ENCODE assay signal across 8 mouse cellular contexts in the genomic region with DNA sequence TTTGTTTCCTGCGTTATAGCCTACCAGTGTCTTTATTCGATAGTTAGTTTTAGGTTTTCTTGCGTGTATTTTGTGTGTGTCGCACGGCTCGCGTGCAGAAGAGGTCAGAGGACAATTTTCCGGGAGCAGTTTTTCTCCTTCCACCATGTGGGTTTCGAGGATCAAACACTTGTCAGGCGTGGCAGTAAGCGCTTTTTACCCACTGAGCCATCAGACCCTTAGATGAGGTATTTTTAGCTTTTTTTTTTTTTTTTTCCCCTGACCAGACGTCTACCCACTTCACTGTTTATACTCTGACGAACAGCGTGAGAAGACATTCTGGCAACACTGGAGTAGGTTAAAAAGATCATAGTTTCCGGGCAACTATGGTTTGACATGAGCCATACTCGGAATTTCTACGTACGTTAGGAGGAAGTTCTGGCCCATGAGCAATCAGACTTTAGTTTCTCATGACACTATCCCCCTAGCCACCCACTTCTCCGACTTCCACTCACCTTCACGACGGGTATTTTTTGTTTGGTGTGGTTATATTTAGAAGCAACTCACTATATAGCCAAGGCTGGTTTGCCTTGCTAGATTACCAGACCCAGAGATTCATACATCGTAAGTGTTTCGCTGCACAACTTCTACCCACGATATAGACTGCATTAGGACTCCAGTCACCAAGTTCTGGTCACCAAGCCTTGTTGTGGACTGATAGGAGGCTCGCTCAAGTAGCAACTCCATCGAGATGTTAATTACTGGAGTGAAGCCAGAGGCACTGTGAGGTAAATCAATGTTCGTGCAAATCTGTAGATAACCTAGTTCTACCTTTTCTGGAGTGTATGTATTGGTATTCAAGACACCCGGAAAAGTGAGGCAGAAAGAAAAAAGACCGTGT. TPM values are rescaled to one million over a fixed set of nuclear protein-coding genes. Genes with fewer than 3 reads are reported as not detected.
DNase-seq lines count a peak whose midpoint lies in the region; ATAC-seq and TF ChIP-seq lines count a peak whose summit lies in the region.

No protein-coding gene starts in this region.

- peak overlapping the region; percentile 75 for H3K4me3 ChIP-seq in liver, adult 2 months (ENCODE audit: insufficient read depth, low read depth, low read length)
- peak overlapping the region; percentile 85 for H3K4me3 ChIP-seq in brown adipose tissue, adult 24 weeks (ENCODE audit: insufficient read depth, low read depth, low read length)
- peak overlapping the region; percentile 98 for H3K4me3 ChIP-seq in hindbrain, embryonic 10.5 days
- H3K4me3 ChIP-seq in macrophage (ENCODE audit: inconsistent target): peak overlapping the region; percentile 45
- H3K4me3 ChIP-seq in stomach, postnatal 0 days (ENCODE audit: low read depth, low read length): peak overlapping the region; percentile 92

- 11% methylated on average over 29 of the region's 29 CpGs for WGBS in liver, adult 2 months
- WGBS in hindbrain, embryonic 10.5 days: 34% methylated on average over 29 of the region's 29 CpGs
- 19% methylated on average over 29 of the region's 29 CpGs for WGBS in macrophage (ENCODE audit: missing documents)
- 18% methylated on average over 29 of the region's 29 CpGs for WGBS in stomach, postnatal 0 days

- no peak for TF ChIP-seq EP300 in stomach, postnatal 0 days (optimal IDR thresholded peaks at IDR 0.05)

- peak overlapping the region; percentile 97 for H3K27ac ChIP-seq in liver, adult 2 months (replicated peaks; ENCODE audit: insufficient read depth, low read depth, low read length)
- peak overlapping the region; percentile 94 for H3K27ac ChIP-seq in brown adipose tissue, adult 24 weeks (replicated peaks; ENCODE audit: low read depth, low read length)
- H3K27ac ChIP-seq in hindbrain, embryonic 10.5 days: peak overlapping the region; percentile 91
- H3K27ac ChIP-seq in macrophage: peak overlapping the region; percentile 83
- H3K27ac ChIP-seq in stomach, postnatal 0 days (replicated peaks): peak overlapping the region; percentile 99

- peak; percentile 2; the same call in 1 of the 2 replicates for ATAC-seq in stomach, postnatal 0 days (ENCODE audit: low FRiP score, low TSS enrichment)

- H3K9me3 ChIP-seq in hindbrain, embryonic 10.5 days: no peaks in the 10 kb centered on the region
- no peaks in the 10 kb centered on the region for H3K9me3 ChIP-seq in stomach, postnatal 0 days (ENCODE audit: control insufficient read depth, low read length)

- peak; percentile 36 for DNase-seq in liver, adult 2 months (ENCODE audit: extremely low read depth, low read depth, low spot score)
- DNase-seq in liver: no peak
- no peak for DNase-seq in hindbrain, embryonic 10.5 days (ENCODE audit: low spot score)
- peak; percentile 15 for DNase-seq in stomach, postnatal 0 days (ENCODE audit: low spot score)
- no peak for DNase-seq in layer of hippocampus, adult 8-10 months (ENCODE audit: low spot score in 2 of 2)
- DNase-seq in right cerebral cortex, postnatal 4 days: no peak

- H3K27me3 ChIP-seq in liver, adult 2 months (ENCODE audit: control insufficient read depth, insufficient read depth, low read length): no peaks in the 10 kb centered on the region
- no peaks in the 10 kb centered on the region for H3K27me3 ChIP-seq in hindbrain, embryonic 10.5 days (ENCODE audit: insufficient read depth, poor library complexity, severe bottlenecking)
- no peaks in the 10 kb centered on the region for H3K27me3 ChIP-seq in stomach, postnatal 0 days (ENCODE audit: control insufficient read depth, insufficient read depth, low read length)

- H3K4me1 ChIP-seq in liver, adult 2 months (ENCODE audit: control insufficient read depth, insufficient read depth, low read length): peaks cover 16% of the 10 kb centered on the region
- peaks cover 3% of the 10 kb centered on the region; the same call in 1 of the 2 replicates for H3K4me1 ChIP-seq in brown adipose tissue, adult 24 weeks (ENCODE audit: control insufficient read depth, insufficient read depth, insufficient read length, low read length)
- H3K4me1 ChIP-seq in hindbrain, embryonic 10.5 days (replicated peaks): peaks cover 21% of the 10 kb centered on the region
- 0 out of 2 replicates have a peak, but pooled peaks cover 2% of the 10 kb centered on the region for H3K4me1 ChIP-seq in stomach, postnatal 0 days (replicated peaks; ENCODE audit: control insufficient read depth, insufficient read depth)

- no peak for TF ChIP-seq CTCF in liver, adult 2 months (IDR thresholded peaks at IDR 0.05; ENCODE audit: low read depth, low read length)
- no peak for TF ChIP-seq CTCF in stomach, postnatal 0 days (IDR thresholded peaks at IDR 0.05; ENCODE audit: low read depth)

- no peaks in the 10 kb centered on the region; the same call in 1 of the 2 replicates for H3K36me3 ChIP-seq in liver, adult 2 months (ENCODE audit: control insufficient read depth, insufficient read depth, low read length)
- H3K36me3 ChIP-seq in hindbrain, embryonic 10.5 days: peaks cover 5% of the 10 kb centered on the region
- H3K36me3 ChIP-seq in macrophage (ENCODE audit: inconsistent target): no peaks in the 10 kb centered on the region
- no peaks in the 10 kb centered on the region for H3K36me3 ChIP-seq in stomach, postnatal 0 days (ENCODE audit: control insufficient read depth, insufficient read depth, low read length)

- no peak for TF ChIP-seq POLR2A in liver, adult 2 months (IDR thresholded peaks at IDR 0.05; ENCODE audit: extremely low read depth, insufficient read depth, low read length)

- peaks cover 16% of the 10 kb centered on the region; the same call in 1 of the 2 replicates for H3K79me2 ChIP-seq in liver, adult 2 months (ENCODE audit: control insufficient read depth, insufficient read depth, low read length)
- peaks cover 38% of the 10 kb centered on the region for H3K79me2 ChIP-seq in macrophage (ENCODE audit: inconsistent target)

- peak overlapping the region; percentile 69 for H3K9ac ChIP-seq in liver, adult 2 months (ENCODE audit: low read depth, low read length)
- peak overlapping the region; percentile 96 for H3K9ac ChIP-seq in stomach, postnatal 0 days (ENCODE audit: low read length)

- H3K4me2 ChIP-seq in stomach, postnatal 0 days (replicated peaks; ENCODE audit: low read depth): peak overlapping the region; percentile 73

RNA-seq across cellular contexts. Expression of gene Arih2, which starts 0.6 kb away (rescaled TPM):
- total RNA-seq in liver, adult 2 months (2014; rRNA removed): 34.0 and 37.1 TPM in 2 replicates
- polyA plus RNA-seq in liver, adult 2 months (2012; rRNA removed): 25.5 and 26.8 TPM in 2 replicates
- 22.4 and 29.8 TPM in 2 replicates for polyA plus RNA-seq in brown adipose tissue, adult 24 weeks (2012; ENCODE audit: insufficient read depth, insufficient read length, missing spikeins)
- polyA plus RNA-seq in hindbrain, embryonic 10.5 days (2016; fragmentation: Nextera tagmentation; extraction: Ambion mirVana): 56.4 and 58.8 TPM in 2 replicates
- 1,000 to 10,000 TPM in 2 of 26 experiments, 100 to 1,000 TPM in 24; 107 to 1,223 (median 257) TPM for total RNA-seq in macrophage (2018; cell fraction: chromatin; rRNA removed)
- 10 to 100 TPM; 25.5 to 77.6 (median 36.9) TPM for total RNA-seq in macrophage (2018; cell fraction: cytosol; rRNA removed)
- 100 to 1,000 TPM in 22 of 26 experiments, 10 to 100 TPM in 4; 64.4 to 740 (median 143) TPM for total RNA-seq in macrophage (2018; cell fraction: nucleus; rRNA removed)
- 22.7 to 40.8 TPM (median 29.9 TPM) in 3 replicates for polyA plus RNA-seq in macrophage (2018)
- polyA plus RNA-seq in stomach, postnatal 0 days (2015; fragmentation: Nextera tagmentation; extraction: Ambion mirVana): 25.1 and 27.2 TPM in 2 replicates
- total RNA-seq in layer of hippocampus, adult 8-10 months (2022): 10 to 100 TPM; 49.4 to 60.4 (median 54.9) TPM

RNA-seq across cellular contexts. Expression of gene Slc25a20, which starts 12.1 kb away (rescaled TPM):
- total RNA-seq in liver, adult 2 months (2014; rRNA removed): 96.4 and 118 TPM in 2 replicates
- 52.5 and 70.6 TPM in 2 replicates for polyA plus RNA-seq in liver, adult 2 months (2012; rRNA removed)
- polyA plus RNA-seq in brown adipose tissue, adult 24 weeks (2012; ENCODE audit: insufficient read depth, insufficient read length, missing spikeins): 545 and 591 TPM in 2 replicates
- polyA plus RNA-seq in hindbrain, embryonic 10.5 days (2016; fragmentation: Nextera tagmentation; extraction: Ambion mirVana): 30.0 and 33.8 TPM in 2 replicates
- total RNA-seq in macrophage (2018; cell fraction: chromatin; rRNA removed): 10 to 100 TPM in 22 of 26 experiments, 1 to 10 TPM in 4; 6.8 to 69.1 (median 21.1) TPM
- 10 to 100 TPM; 22.2 to 34.1 (median 28.6) TPM for total RNA-seq in macrophage (2018; cell fraction: cytosol; rRNA removed)
- total RNA-seq in macrophage (2018; cell fraction: nucleus; rRNA removed): 10 to 100 TPM in 22 of 26 experiments, 1 to 10 TPM in 4; 6.6 to 35.0 (median 16.2) TPM
- polyA plus RNA-seq in macrophage (2018): 28.0 to 35.2 TPM (median 33.4 TPM) in 3 replicates
- polyA plus RNA-seq in stomach, postnatal 0 days (2015; fragmentation: Nextera tagmentation; extraction: Ambion mirVana): 71.5 and 75.1 TPM in 2 replicates
- 10 to 100 TPM; 14.3 to 17.4 (median 16.6) TPM for total RNA-seq in layer of hippocampus, adult 8-10 months (2022)

RNA-seq across cellular contexts. Expression of gene Prkar2a, which starts 39.3 kb away (rescaled TPM):
- total RNA-seq in liver, adult 2 months (2014; rRNA removed): 20.0 and 26.2 TPM in 2 replicates
- polyA plus RNA-seq in liver, adult 2 months (2012; rRNA removed): 23.4 and 28.8 TPM in 2 replicates
- polyA plus RNA-seq in brown adipose tissue, adult 24 weeks (2012; ENCODE audit: insufficient read depth, insufficient read length, missing spikeins): 12.4 and 20.8 TPM in 2 replicates
- polyA plus RNA-seq in hindbrain, embryonic 10.5 days (2016; fragmentation: Nextera tagmentation; extraction: Ambion mirVana): 34.2 and 35.0 TPM in 2 replicates
- total RNA-seq in macrophage (2018; cell fraction: chromatin; rRNA removed): 10 to 100 TPM in 17 of 26 experiments, 1 to 10 TPM in 9; 2.5 to 42.4 (median 15.0) TPM
- 10 to 100 TPM; 20.5 to 51.6 (median 36.4) TPM for total RNA-seq in macrophage (2018; cell fraction: cytosol; rRNA removed)
- 10 to 100 TPM in 23 of 26 experiments, 1 to 10 TPM in 3; 7.5 to 37.0 (median 17.9) TPM for total RNA-seq in macrophage (2018; cell fraction: nucleus; rRNA removed)
- 20.7 to 69.9 TPM (median 46.8 TPM) in 3 replicates for polyA plus RNA-seq in macrophage (2018)
- 22.2 and 24.0 TPM in 2 replicates for polyA plus RNA-seq in stomach, postnatal 0 days (2015; fragmentation: Nextera tagmentation; extraction: Ambion mirVana)
- total RNA-seq in layer of hippocampus, adult 8-10 months (2022): 10 to 100 TPM; 41.1 to 58.2 (median 50.9) TPM

RNA-seq across cellular contexts. Expression of gene P4htm, which starts 52.3 kb away (rescaled TPM):
- total RNA-seq in liver, adult 2 months (2014; rRNA removed): 0.09 and 0.13 TPM in 2 replicates
- polyA plus RNA-seq in liver, adult 2 months (2012; rRNA removed): 0.46 and 0.67 TPM in 2 replicates
- 0.83 and 1.3 TPM in 2 replicates for polyA plus RNA-seq in brown adipose tissue, adult 24 weeks (2012; ENCODE audit: insufficient read depth, insufficient read length, missing spikeins)
- 7.3 and 12.2 TPM in 2 replicates for polyA plus RNA-seq in hindbrain, embryonic 10.5 days (2016; fragmentation: Nextera tagmentation; extraction: Ambion mirVana)
- total RNA-seq in macrophage (2018; cell fraction: chromatin; rRNA removed): 1 to 10 TPM in 14 of 26 experiments, under 1 TPM in 6, not detected in 6; 0.46 to 5.1 (median 1.7) TPM
- total RNA-seq in macrophage (2018; cell fraction: cytosol; rRNA removed): under 1 TPM in 25 of 26 experiments, not detected in 1; 0.12 to 0.92 (median 0.39) TPM
- total RNA-seq in macrophage (2018; cell fraction: nucleus; rRNA removed): 1 to 10 TPM in 10 of 26 experiments, under 1 TPM in 10, not detected in 6; 0.26 to 3.2 (median 0.99) TPM
- 0.16 to 0.70 TPM (median 0.33 TPM) in 3 replicates for polyA plus RNA-seq in macrophage (2018)
- polyA plus RNA-seq in stomach, postnatal 0 days (2015; fragmentation: Nextera tagmentation; extraction: Ambion mirVana): 3.7 and 4.4 TPM in 2 replicates
- 10 to 100 TPM; 92.9 to 99.1 (median 97.8) TPM for total RNA-seq in layer of hippocampus, adult 8-10 months (2022)

Comparison
In these comparisons a context has a peak if more than half of its experiments do, and no peak if none do; other contexts are left out.
1. DNase-seq: peak in liver, adult 2 months (single experiment) and stomach, postnatal 0 days (single experiment); none in liver (single experiment), hindbrain, embryonic 10.5 days (single experiment), layer of hippocampus, adult 8-10 months (0 of 2) and right cerebral cortex, postnatal 4 days (single experiment).
2. H3K4me3 ChIP-seq: peak in every context shown above with its lines; median percentile 98 in hindbrain, embryonic 10.5 days; 92 in stomach, postnatal 0 days; 85 in brown adipose tissue, adult 24 weeks; 75 in liver, adult 2 months; 45 in macrophage.
3. Peak in every context shown above with its lines, with median percentiles within 50 percentile points of each other: H3K27ac ChIP-seq.